Mouse (Mus musculus) forebrain, embryonic 14.5 days (tissue): ENCODE data around the gene Btbd9. TPM values are rescaled to one million over a fixed set of nuclear protein-coding genes. Genes with fewer than 3 reads are reported as not detected.

Source experiments
- ATAC-seq: fragments of 200-750 bp; cut with Nextera tagmentation; 2 replicates; pipeline ENCODE4 v1.8.0; 2017; ENCODE audit warnings: mild to moderate bottlenecking, moderate library complexity
- DNase-seq: peaks from one replicate; pipeline ENCODE4 v3.0.0-alpha.2; 2015; ENCODE audit warnings: low spot score
- H3K27ac ChIP-seq: fragments of 300-500 bp; sonication (generic); 2 replicates; pipeline ENCODE4 v1.5.1; 2014; ENCODE audit warnings: low read depth, mild to moderate bottlenecking, control low read depth, low read length, moderate library complexity
- H3K27me3 ChIP-seq: fragments of 300-500 bp; sonication (generic); replicated peaks from 2 replicates; pipeline ENCODE4 v1.6.1; 2014; ENCODE audit warnings: low read length, control low read depth, mixed read lengths; ENCODE audit not compliant: control insufficient read depth, insufficient read depth
- H3K36me3 ChIP-seq: fragments of 300-500 bp; sonication (generic); 2 replicates; pipeline ENCODE4 v1.6.1; 2014; ENCODE audit warnings: low read length, control low read depth; ENCODE audit not compliant: control insufficient read depth, insufficient read depth
- H3K4me1 ChIP-seq: fragments of 300-500 bp; sonication (generic); 2 replicates; pipeline ENCODE4 v1.6.1; 2014; ENCODE audit warnings: antibody characterized with exemption, low read length, control low read depth; ENCODE audit not compliant: control insufficient read depth, insufficient read depth
- H3K4me2 ChIP-seq: fragments of 300-500 bp; sonication (generic); 2 replicates; pipeline ENCODE4 v1.6.1; 2014; ENCODE audit warnings: mild to moderate bottlenecking, control low read depth, low read length
- H3K4me3 ChIP-seq: fragments of 300-500 bp; sonication (generic); 2 replicates; pipeline ENCODE4 v1.5.1; 2014; ENCODE audit warnings: low read depth, low read length, control low read depth
- H3K9ac ChIP-seq: fragments of 300-500 bp; sonication (generic); 2 replicates; pipeline ENCODE4 v1.6.1; 2014; ENCODE audit warnings: mild to moderate bottlenecking, low read length, control low read depth, moderate library complexity
- H3K9me3 ChIP-seq: fragments of 300-500 bp; sonication (generic); replicated peaks from 2 replicates; pipeline ENCODE4 v1.6.1; 2016; ENCODE audit warnings: low read length, control low read depth, mixed read lengths; ENCODE audit not compliant: control insufficient read depth
- WGBS: fragments of 180-500 bp; shearing (Covaris S2); extraction: QIAGEN DNeasy Blood & Tissue Kit; methylation state at CpG from one replicate; pipeline ENCODE4 v1.1.7; 2014; 5-methylcytosine and 5-hydroxymethylcytosine counted together
- polyA plus RNA-seq: library from polyadenylated mRNA; unstranded; fragments of >200 nt; fragmentation: Nextera tagmentation; extraction: Ambion mirVana; gene quantifications from 2 replicates; pipeline ENCODE4 v1.2.1, GENCODE M21; 2014

Btbd9 gene
- polyA plus RNA-seq, 1 experiment from 2014 or later = 73.7 TPM

DNA sequence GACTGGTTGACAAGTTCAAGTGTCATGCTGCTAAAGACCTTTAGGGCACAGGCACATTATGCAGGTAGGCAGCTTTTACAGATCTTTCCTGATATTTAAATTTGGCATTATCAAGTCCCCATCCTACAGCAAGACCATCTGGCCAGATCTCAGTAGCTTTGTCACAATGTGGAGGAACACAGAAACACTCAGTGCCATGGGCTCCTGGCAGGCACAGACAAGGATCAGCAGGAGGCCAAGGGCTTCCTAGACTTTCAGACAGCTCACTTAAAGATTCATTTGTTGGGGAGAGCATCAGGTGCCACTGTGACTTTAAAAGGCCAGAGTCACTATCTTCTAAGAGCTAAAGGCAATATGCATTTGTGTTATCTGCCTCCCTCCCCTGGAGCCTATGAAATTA, 293.3 kb downstream of the Btbd9 start:
- H3K4me2 ChIP-seq = no peak overlapping the region
- ATAC-seq (no peak), DNase-seq (no peak)
- no peaks in the 10 kb centered on the region for H3K36me3 ChIP-seq
- 0 out of 2 replicates have a peak, but pooled peaks cover 2% of the 10 kb centered on the region for H3K27me3 ChIP-seq
- no peaks in the 10 kb centered on the region for H3K9me3 ChIP-seq
- no peak overlapping the region for H3K4me3 ChIP-seq
- no peak overlapping the region for H3K27ac ChIP-seq
- no peak overlapping the region for H3K9ac ChIP-seq
- peaks cover 25% of the 10 kb centered on the region for H3K4me1 ChIP-seq

- peak; percentile 41 for DNase-seq
- H3K27ac ChIP-seq = no peak overlapping the region
- H3K4me1 ChIP-seq = peaks cover 25% of the 10 kb centered on the region
- no peak overlapping the region for H3K4me3 ChIP-seq
- WGBS = 26% methylated on average over 7 of the region's 7 CpGs
- no peaks in the 10 kb centered on the region for H3K9me3 ChIP-seq
- H3K4me2 ChIP-seq = no peak overlapping the region
- no peak overlapping the region for H3K9ac ChIP-seq
- 0 out of 2 replicates have a peak, but pooled peaks cover 2% of the 10 kb centered on the region for H3K27me3 ChIP-seq
- peak; percentile 42; the same call in 1 of the 2 replicates for ATAC-seq
- no peaks in the 10 kb centered on the region for H3K36me3 ChIP-seq
Measured at GRCm38 (mm10) chr17:30280323-30281118, 295.8 kb downstream of the Btbd9 start.

GRCm38 (mm10) chr17:30279684-30280083, 296.6 kb downstream of the Btbd9 start:
- Histone ChIP-seq H3K27me3 (0 out of 2 replicates have a peak, but pooled peaks cover 2% of the 10 kb centered on the region), H3K4me1 (peaks cover 21% of the 10 kb centered on the region), H3K9ac (no peak overlapping the region), H3K9me3 (no peaks in the 10 kb centered on the region), H3K27ac (no peak overlapping the region), H3K36me3 (no peaks in the 10 kb centered on the region), H3K4me2 (no peak overlapping the region), H3K4me3 (no peak overlapping the region)
- peak; percentile 73 for ATAC-seq
- WGBS = 3% methylated on average over 5 of the region's 5 CpGs
- peak; percentile 84 for DNase-seq

DNA sequence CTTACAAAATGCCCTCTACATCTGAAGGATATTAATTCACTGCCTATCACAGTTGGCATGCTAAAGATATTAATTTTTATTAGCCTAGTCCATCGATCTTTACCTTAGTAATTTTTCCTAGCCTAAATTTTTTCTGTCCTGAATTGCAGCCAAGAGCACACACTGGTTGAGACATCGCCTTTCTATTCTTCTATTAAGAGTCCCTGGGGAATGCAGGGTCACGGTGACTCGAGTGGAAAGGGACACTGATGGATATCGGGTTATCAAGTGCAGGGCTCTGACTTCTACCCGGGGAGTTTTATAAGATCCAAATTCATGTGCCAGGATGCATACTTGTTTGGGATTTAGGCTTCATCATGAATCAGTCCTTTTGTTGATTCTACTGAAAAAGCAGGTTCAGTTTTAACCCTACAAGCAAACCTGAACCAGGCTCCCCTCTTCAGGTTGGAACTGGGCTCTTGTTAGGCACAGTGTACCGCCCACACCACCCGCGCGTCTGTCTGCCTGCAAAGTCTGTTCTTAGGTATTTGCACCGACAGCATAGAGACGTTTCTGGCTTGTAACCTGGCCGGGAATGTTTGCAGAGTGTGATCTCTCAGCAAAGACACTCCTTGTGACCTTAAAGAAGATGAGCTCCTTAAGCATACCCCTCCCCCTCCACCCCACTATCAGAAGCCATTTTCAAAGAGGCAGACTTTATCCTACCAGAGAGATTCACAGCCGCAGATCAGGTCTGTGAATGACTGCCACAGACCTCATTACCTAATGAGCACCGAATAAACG, 297.5 kb downstream of the Btbd9 start:
- WGBS = 14% methylated on average over 16 of the region's 16 CpGs
- H3K9ac ChIP-seq = no peak overlapping the region
- no peak; the same call in 1 of the 2 replicates for ATAC-seq

DNA sequence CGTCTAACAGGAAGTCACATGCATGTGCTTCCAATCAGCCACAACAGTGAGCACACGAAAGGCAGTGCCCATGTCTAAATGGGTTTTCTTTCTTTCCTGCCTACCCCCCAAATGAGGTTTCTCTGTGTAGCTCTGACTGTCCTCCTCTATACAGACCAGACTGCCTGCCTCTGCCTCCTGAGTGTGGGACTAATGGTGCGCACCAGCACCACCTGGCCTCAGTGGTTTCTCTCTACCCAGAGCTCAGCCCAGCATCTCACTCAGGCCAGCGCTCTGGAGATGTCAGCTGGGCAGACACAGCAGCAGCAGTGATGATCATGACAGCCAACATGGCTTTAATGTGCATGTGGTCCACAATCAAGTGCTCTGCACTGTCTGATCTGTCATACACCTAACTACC, 299.8 kb downstream of the Btbd9 start:
- H3K36me3 ChIP-seq = no peaks in the 10 kb centered on the region
- ATAC-seq = no peak
- H3K9ac ChIP-seq = no peak overlapping the region
- no peak overlapping the region for H3K4me3 ChIP-seq
- no peak overlapping the region for H3K4me2 ChIP-seq
- H3K9me3 ChIP-seq = no peaks in the 10 kb centered on the region
- 88% methylated on average over 4 of the region's 4 CpGs for WGBS
- H3K27me3 ChIP-seq = no peaks in the 10 kb centered on the region
- no peak overlapping the region for H3K27ac ChIP-seq
- no peak for DNase-seq
- peaks cover 21% of the 10 kb centered on the region for H3K4me1 ChIP-seq

More for the DNA sequence above, 297.5 kb downstream of the Btbd9 start:
- Histone ChIP-seq H3K27me3 (0 out of 2 replicates have a peak, but pooled peaks cover 2% of the 10 kb centered on the region), H3K4me3 (no peak overlapping the region), H3K4me1 (peaks cover 21% of the 10 kb centered on the region), H3K27ac (no peak overlapping the region), H3K36me3 (no peaks in the 10 kb centered on the region), H3K4me2 (peak overlapping the region; percentile 19; the same call in 1 of the 2 replicates), H3K9me3 (no peaks in the 10 kb centered on the region)
- DNase-seq = peak; percentile 40

GRCm38 (mm10) chr17:30272769-30273168, 303.5 kb downstream of the Btbd9 start:
- no peaks in the 10 kb centered on the region for H3K9me3 ChIP-seq
- H3K36me3 ChIP-seq = no peaks in the 10 kb centered on the region
- no peak overlapping the region for H3K4me3 ChIP-seq
- no peaks in the 10 kb centered on the region for H3K4me1 ChIP-seq
- ATAC-seq (peak; percentile 20; the same call in 1 of the 2 replicates), DNase-seq (peak; percentile 74)
- no peak overlapping the region for H3K4me2 ChIP-seq
- H3K27ac ChIP-seq = no peak overlapping the region
- H3K9ac ChIP-seq = no peak overlapping the region
- 71% methylated on average over 6 of the region's 6 CpGs for WGBS
- H3K27me3 ChIP-seq = no peaks in the 10 kb centered on the region

DNA sequence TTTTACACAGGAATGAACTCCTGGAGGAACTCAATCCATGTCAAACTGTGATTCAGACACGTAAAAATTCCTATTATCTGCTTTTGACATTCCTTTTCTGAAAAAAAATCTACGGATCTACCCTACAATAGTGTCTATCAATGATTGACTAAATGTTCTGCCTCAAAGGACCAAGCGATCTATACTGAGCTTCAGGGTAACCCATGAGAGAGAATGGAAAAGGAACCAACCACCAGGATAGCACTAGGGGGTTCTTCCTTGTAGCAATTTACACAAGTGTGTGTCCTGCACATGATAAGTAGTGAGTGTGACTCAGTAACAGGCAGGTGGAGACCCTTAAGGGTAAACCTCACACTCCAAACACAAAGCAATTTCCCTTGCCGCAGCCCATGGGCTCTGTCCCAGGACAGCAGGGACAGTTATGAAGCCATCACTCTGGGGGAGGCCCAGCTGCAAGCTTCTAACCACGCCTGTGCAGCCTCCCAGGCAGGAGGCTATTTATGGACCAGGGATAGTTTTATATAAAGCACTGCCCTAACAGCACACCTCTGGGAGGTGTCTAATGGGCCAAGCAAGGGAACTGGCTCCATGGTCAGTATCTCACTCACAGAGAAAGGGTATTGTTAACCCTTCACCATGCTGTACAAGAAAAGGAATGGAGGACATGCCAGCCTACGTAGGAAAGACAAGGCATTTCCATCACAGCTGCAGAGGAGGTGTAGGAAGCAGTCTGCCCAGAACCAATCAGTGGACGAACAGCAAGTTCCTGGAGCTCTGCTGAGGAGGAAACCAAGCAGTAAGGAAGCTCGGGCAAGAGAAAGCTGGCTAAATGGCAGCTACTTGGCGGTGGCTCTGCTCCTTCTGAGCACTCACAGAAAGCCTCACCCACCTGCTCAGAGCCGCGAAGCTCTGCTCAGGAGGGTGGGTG, 306.9 kb downstream of the Btbd9 start:
- DNase-seq = no peak
- H3K9ac ChIP-seq = no peak overlapping the region
- WGBS = 82% methylated on average over 11 of the region's 11 CpGs
- no peak overlapping the region for H3K4me2 ChIP-seq
- H3K4me1 ChIP-seq = no peaks in the 10 kb centered on the region
- no peak for ATAC-seq
- H3K27ac ChIP-seq = no peak overlapping the region
- H3K9me3 ChIP-seq = no peaks in the 10 kb centered on the region
- no peaks in the 10 kb centered on the region for H3K36me3 ChIP-seq
- H3K27me3 ChIP-seq = no peaks in the 10 kb centered on the region
- H3K4me3 ChIP-seq = no peak overlapping the region

DNA sequence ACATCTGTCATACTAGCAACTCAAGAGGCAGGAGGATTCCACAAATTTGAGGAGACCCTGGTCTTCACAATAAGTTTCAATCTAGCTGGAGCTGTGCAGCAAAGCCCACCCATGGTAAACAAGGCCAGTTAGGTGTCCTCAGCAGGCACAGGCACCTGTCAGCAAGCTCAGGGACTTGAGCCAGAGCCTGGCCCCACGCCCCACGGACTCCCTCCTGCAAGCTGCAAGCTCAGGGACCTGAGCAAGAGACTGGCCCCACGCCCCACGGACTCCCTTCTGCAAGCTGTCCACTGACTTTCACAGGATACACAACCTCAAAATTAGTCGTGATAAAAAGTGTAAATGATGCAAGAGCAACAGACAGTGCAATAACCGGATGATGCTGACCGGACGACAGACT, 307.8 kb downstream of the Btbd9 start:
- DNase-seq = no peak
- 86% methylated on average over 8 of the region's 8 CpGs for WGBS

More for the DNA sequence above, 307.8 kb downstream of the Btbd9 start:
- Histone ChIP-seq H3K27me3 (no peaks in the 10 kb centered on the region), H3K9me3 (no peaks in the 10 kb centered on the region), H3K9ac (no peak overlapping the region), H3K4me3 (no peak overlapping the region), H3K27ac (no peak overlapping the region), H3K36me3 (no peaks in the 10 kb centered on the region), H3K4me2 (no peak overlapping the region), H3K4me1 (0 out of 2 replicates have a peak, but pooled peaks cover under 1% of the 10 kb centered on the region)
- no peak for ATAC-seq
